Mouse (Mus musculus): Measurements from ENCODE around the gene Ms4a4a. TPM values are rescaled to one million over a fixed set of nuclear protein-coding genes. Genes with fewer than 3 reads are reported as not detected.
"Not testable (repeated sequence)": the region's sequence is repeated elsewhere in the genome, so short reads cannot be mapped to it uniquely, and the experiment has no call there.

Ms4a4a gene
- total RNA-seq, 2 experiments from 2014 or later: not detected

GRCm38 (mm10) chr19:11418865-11419264, 43.5 kb downstream of the Ms4a4a start:
- not testable (repeated sequence) for ATAC-seq (replicated peaks; ENCODE audit: low FRiP score, poor library complexity, severe bottlenecking)

- not testable (repeated sequence) for ATAC-seq (replicated peaks; ENCODE audit: low FRiP score, poor library complexity, severe bottlenecking)
Observed at GRCm38 (mm10) chr19:11431209-11431608, 55.9 kb downstream of the Ms4a4a start.

- ATAC-seq (replicated peaks; ENCODE audit: low FRiP score, poor library complexity, severe bottlenecking): no peak
Observed at GRCm38 (mm10) chr19:11435058-11435834, 59.9 kb downstream of the Ms4a4a start.

Other genes with a start within 250 kb of the Ms4a4a start
- not detected in 2 replicates for gene 1700017D01Rik, start 244.6 kb upstream of the Ms4a4a start, total RNA-seq (2015; ENCODE audit: low replicate concordance)
- not detected in 2 replicates for gene 1700017D01Rik, start 244.6 kb upstream of the Ms4a4a start, total RNA-seq (2017; ENCODE audit: low replicate concordance)
- gene 1700025F22Rik, start 210.2 kb upstream of the Ms4a4a start, total RNA-seq (2015; ENCODE audit: low replicate concordance): not detected in 2 replicates
- gene 1700025F22Rik, start 210.2 kb upstream of the Ms4a4a start, total RNA-seq (2017; ENCODE audit: low replicate concordance): not detected in 2 replicates
- not detected in 2 replicates for gene Ms4a13, start 178.8 kb upstream of the Ms4a4a start, total RNA-seq (2015; ENCODE audit: low replicate concordance)
- gene Ms4a13, start 178.8 kb upstream of the Ms4a4a start, total RNA-seq (2017; ENCODE audit: low replicate concordance): not detected in 2 replicates
- gene Ms4a12, start 143.1 kb upstream of the Ms4a4a start, total RNA-seq (2015; ENCODE audit: low replicate concordance): not detected in 2 replicates
- gene Ms4a12, start 143.1 kb upstream of the Ms4a4a start, total RNA-seq (2017; ENCODE audit: low replicate concordance): not detected in 2 replicates
- 19.8 and 24.3 TPM in 2 replicates for gene Ms4a1, start 109.3 kb upstream of the Ms4a4a start, total RNA-seq (2015; ENCODE audit: low replicate concordance)
- gene Ms4a1, start 109.3 kb upstream of the Ms4a4a start, total RNA-seq (2017; ENCODE audit: low replicate concordance): 12.8 and 13.2 TPM in 2 replicates
- gene Ms4a5, start 91.7 kb upstream of the Ms4a4a start, total RNA-seq (2015; ENCODE audit: low replicate concordance): not detected in 2 replicates
- gene Ms4a5, start 91.7 kb upstream of the Ms4a4a start, total RNA-seq (2017; ENCODE audit: low replicate concordance): not detected in 2 replicates
- 3.6 TPM in 1 of 2 replicates, not detected in the other for gene Ms4a14, start 61.1 kb upstream of the Ms4a4a start, total RNA-seq (2015; ENCODE audit: low replicate concordance)
- under 0.01 TPM in 1 of 2 replicates, not detected in the other for gene Ms4a14, start 61.1 kb upstream of the Ms4a4a start, total RNA-seq (2017; ENCODE audit: low replicate concordance)
- gene Ms4a7, start 39.4 kb upstream of the Ms4a4a start, total RNA-seq (2015; ENCODE audit: low replicate concordance): 3.6 and 8.8 TPM in 2 replicates
- 8.3 TPM in 1 of 2 replicates, not detected in the other for gene Ms4a7, start 39.4 kb upstream of the Ms4a4a start, total RNA-seq (2017; ENCODE audit: low replicate concordance)
- 17.3 and 39.4 TPM in 2 replicates for gene Ms4a4c, start 29.2 kb downstream of the Ms4a4a start, total RNA-seq (2015; ENCODE audit: low replicate concordance)
- gene Ms4a4c, start 29.2 kb downstream of the Ms4a4a start, total RNA-seq (2017; ENCODE audit: low replicate concordance): 1.5 and 4.2 TPM in 2 replicates
- gene Ms4a4b, start 68.0 kb downstream of the Ms4a4a start, total RNA-seq (2015; ENCODE audit: low replicate concordance): 40.0 and 72.9 TPM in 2 replicates
- 1.4 and 5.0 TPM in 2 replicates for gene Ms4a4b, start 68.0 kb downstream of the Ms4a4a start, total RNA-seq (2017; ENCODE audit: low replicate concordance)
- gene Ms4a6c, start 93.8 kb downstream of the Ms4a4a start, total RNA-seq (2015; ENCODE audit: low replicate concordance): 21.0 and 37.1 TPM in 2 replicates
- gene Ms4a6c, start 93.8 kb downstream of the Ms4a4a start, total RNA-seq (2017; ENCODE audit: low replicate concordance): 13.0 and 39.2 TPM in 2 replicates
- 13.7 and 24.7 TPM in 2 replicates for gene Gm8369, start 110.4 kb downstream of the Ms4a4a start, total RNA-seq (2015; ENCODE audit: low replicate concordance)
- 8.3 and 21.9 TPM in 2 replicates for gene Gm8369, start 110.4 kb downstream of the Ms4a4a start, total RNA-seq (2017; ENCODE audit: low replicate concordance)
- gene Ms4a6b, start 141.0 kb downstream of the Ms4a4a start, total RNA-seq (2015; ENCODE audit: low replicate concordance): 15.1 and 22.2 TPM in 2 replicates
- gene Ms4a6b, start 141.0 kb downstream of the Ms4a4a start, total RNA-seq (2017; ENCODE audit: low replicate concordance): 5.4 and 12.9 TPM in 2 replicates
- gene Ms4a4d, start 161.3 kb downstream of the Ms4a4a start, total RNA-seq (2015; ENCODE audit: low replicate concordance): 3.2 and 4.2 TPM in 2 replicates
- gene Ms4a4d, start 161.3 kb downstream of the Ms4a4a start, total RNA-seq (2017; ENCODE audit: low replicate concordance): 1.3 TPM in 1 of 2 replicates, not detected in the other
- 2.2 and 5.4 TPM in 2 replicates for gene Ms4a6d, start 229.3 kb downstream of the Ms4a4a start, total RNA-seq (2015; ENCODE audit: low replicate concordance)
- 0.90 TPM in 1 of 2 replicates, not detected in the other for gene Ms4a6d, start 229.3 kb downstream of the Ms4a4a start, total RNA-seq (2017; ENCODE audit: low replicate concordance)
- gene Ms4a2, start 248.2 kb downstream of the Ms4a4a start, total RNA-seq (2015; ENCODE audit: low replicate concordance): 13.3 and 21.4 TPM in 2 replicates
- 6.8 and 12.9 TPM in 2 replicates for gene Ms4a2, start 248.2 kb downstream of the Ms4a4a start, total RNA-seq (2017; ENCODE audit: low replicate concordance)

All from erythroid progenitor cell, adult 5-6 weeks (primary cell).